In genomic region chr14:25317680-25318471, GRCm38 (mm10) we compare ENCODE assay signal across 8 mouse cellular contexts.
A peak's percentile ranks its signal among the peaks of the same experiment; 100 is the strongest.
DNase-seq lines count a peak whose midpoint lies in the region; ATAC-seq and TF ChIP-seq lines count a peak whose summit lies in the region.

No protein-coding gene starts in this region.

- no peak for TF ChIP-seq CTCF in E14TG2a.4 (conservative IDR thresholded peaks at IDR 0.05; ENCODE audit: low read length)
- TF ChIP-seq CTCF in lung, embryonic 14.5 days (IDR thresholded peaks at IDR 0.05; ENCODE audit: low read depth) = no peak

- peak; percentile 89 for ATAC-seq in forebrain, embryonic 16.5 days
- ATAC-seq in hindbrain, embryonic 11.5 days (ENCODE audit: low FRiP score) = peak; percentile 93
- ATAC-seq in lung, embryonic 14.5 days (ENCODE audit: insufficient read depth) = peak; percentile 82

- peak overlapping the region; percentile 96 for H3K27ac ChIP-seq in forebrain, embryonic 16.5 days (ENCODE audit: low read length)
- H3K27ac ChIP-seq in hindbrain, embryonic 11.5 days (ENCODE audit: low read depth, low read length) = peak overlapping the region; percentile 96
- peak overlapping the region; percentile 88 for H3K27ac ChIP-seq in lung, embryonic 14.5 days (ENCODE audit: low read depth)

- H3K36me3 ChIP-seq in E14TG2a.4 (ENCODE audit: insufficient read depth, low read length) = no peaks in the 10 kb centered on the region
- no peaks in the 10 kb centered on the region for H3K36me3 ChIP-seq in forebrain, embryonic 16.5 days (ENCODE audit: control insufficient read depth, insufficient read depth)
- no peaks in the 10 kb centered on the region for H3K36me3 ChIP-seq in hindbrain, embryonic 11.5 days (ENCODE audit: control insufficient read depth, insufficient read depth, low read length)
- no peaks in the 10 kb centered on the region for H3K36me3 ChIP-seq in lung, embryonic 14.5 days (ENCODE audit: insufficient read depth)

- peak overlapping the region; percentile 69 for H3K4me3 ChIP-seq in E14TG2a.4 (replicated peaks; ENCODE audit: low read length)
- no peak overlapping the region for H3K4me3 ChIP-seq in forebrain, embryonic 16.5 days (replicated peaks; ENCODE audit: low read length)
- peak overlapping the region; percentile 12; the same call in 1 of the 2 replicates for H3K4me3 ChIP-seq in hindbrain, embryonic 11.5 days (ENCODE audit: low read depth, low read length)
- H3K4me3 ChIP-seq in lung, embryonic 14.5 days (ENCODE audit: low read depth, low read length) = 0 out of 2 replicates have a peak overlapping the region, but pooled peaks have one; percentile 6

- no peaks in the 10 kb centered on the region for H3K9me3 ChIP-seq in E14TG2a.4 (ENCODE audit: low read length)
- no peaks in the 10 kb centered on the region for H3K9me3 ChIP-seq in forebrain, embryonic 16.5 days (ENCODE audit: control insufficient read depth, low read length)
- no peaks in the 10 kb centered on the region for H3K9me3 ChIP-seq in hindbrain, embryonic 11.5 days (ENCODE audit: control insufficient read depth, low read length)
- no peaks in the 10 kb centered on the region for H3K9me3 ChIP-seq in lung, embryonic 14.5 days (ENCODE audit: low read depth, low read length)

- peak; percentile 67 for DNase-seq in cerebellum, adult 11 months
- DNase-seq in hindbrain, embryonic 11.5 days (ENCODE audit: low spot score) = peak; percentile 94
- DNase-seq in layer of hippocampus, postnatal 10 days (ENCODE audit: low spot score in 2 of 2) = peak; percentile 91 to 94
- DNase-seq in lung, embryonic 14.5 days = peak; percentile 87
- peak; percentile 99 for DNase-seq in retina, postnatal 1 day
- DNase-seq in thymus, postnatal 4 days = peak; percentile 85

- peak overlapping the region; percentile 30 for H3K4me2 ChIP-seq in forebrain, embryonic 16.5 days (ENCODE audit: low read length)
- H3K4me2 ChIP-seq in hindbrain, embryonic 11.5 days (replicated peaks; ENCODE audit: low read depth, low read length) = peak overlapping the region; percentile 24
- H3K4me2 ChIP-seq in lung, embryonic 14.5 days = peak overlapping the region; percentile 53

- H3K9ac ChIP-seq in forebrain, embryonic 16.5 days (replicated peaks; ENCODE audit: low read depth, low read length) = peak overlapping the region; percentile 64
- peak overlapping the region; percentile 57 for H3K9ac ChIP-seq in hindbrain, embryonic 11.5 days (ENCODE audit: low read depth, low read length)
- H3K9ac ChIP-seq in lung, embryonic 14.5 days = peak overlapping the region; percentile 55

- H3K4me1 ChIP-seq in E14TG2a.4 (replicated peaks; ENCODE audit: low read depth, low read length) = peaks cover 32% of the 10 kb centered on the region
- peaks cover 47% of the 10 kb centered on the region for H3K4me1 ChIP-seq in forebrain, embryonic 16.5 days (replicated peaks; ENCODE audit: control insufficient read depth, insufficient read depth, low read length)
- H3K4me1 ChIP-seq in hindbrain, embryonic 11.5 days (replicated peaks; ENCODE audit: control insufficient read depth, insufficient read depth, low read length) = peaks cover 15% of the 10 kb centered on the region
- H3K4me1 ChIP-seq in lung, embryonic 14.5 days (ENCODE audit: insufficient read depth) = peaks cover 15% of the 10 kb centered on the region; the same call in 1 of the 2 replicates

- H3K27me3 ChIP-seq in E14TG2a.4 (ENCODE audit: insufficient read depth, low read length) = peaks cover 85% of the 10 kb centered on the region
- no peaks in the 10 kb centered on the region for H3K27me3 ChIP-seq in forebrain, embryonic 16.5 days (replicated peaks; ENCODE audit: control insufficient read depth, insufficient read depth, low read length)
- peaks cover 2% of the 10 kb centered on the region; the same call in 1 of the 2 replicates for H3K27me3 ChIP-seq in hindbrain, embryonic 11.5 days (ENCODE audit: control insufficient read depth, insufficient read depth, low read length)
- H3K27me3 ChIP-seq in lung, embryonic 14.5 days (ENCODE audit: insufficient read depth, low read length) = no peaks in the 10 kb centered on the region

- WGBS in forebrain, embryonic 16.5 days = 2% methylated on average over 37 of the region's 37 CpGs
- 2% methylated on average over 37 of the region's 37 CpGs for WGBS in hindbrain, embryonic 11.5 days
- WGBS in lung, embryonic 14.5 days = 11% methylated on average over 37 of the region's 37 CpGs
